Mouse (Mus musculus) skeletal muscle tissue, postnatal 0 days (tissue): ENCODE results near the gene Cela3a. TPM values are rescaled to one million over a fixed set of nuclear protein-coding genes. Genes with fewer than 3 reads are reported as not detected.

ENCODE experiments used
- polyA plus RNA-seq: library from polyadenylated mRNA; unstranded; fragments of >200 nt; fragmentation: Nextera tagmentation; extraction: Ambion mirVana; gene quantifications from 2 replicates; pipeline ENCODE4 v1.2.1, GENCODE M21; 2015

Gene Cela3a
- not detected in 2 replicates for polyA plus RNA-seq

DNA sequence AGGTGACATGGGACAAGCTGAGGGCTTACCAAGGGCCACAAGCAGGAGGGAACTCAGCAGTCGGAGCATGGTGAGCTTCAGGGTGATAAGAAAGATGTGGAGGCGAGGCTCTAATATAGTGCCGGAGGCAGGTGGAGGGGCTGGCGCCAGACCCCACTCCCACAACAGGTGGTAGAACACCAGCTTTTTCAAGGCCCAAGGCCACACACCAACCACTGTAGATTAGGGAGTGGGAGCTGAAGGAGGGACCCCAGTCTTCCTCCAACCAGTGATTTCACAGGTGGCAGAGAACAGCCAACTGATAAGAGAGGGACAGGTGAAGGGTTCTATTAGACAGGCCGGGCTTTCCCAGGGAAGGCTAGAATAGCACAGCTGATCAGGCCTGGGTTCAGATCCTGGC, at the start of gene Cela3a:
TSS of gene Cela3a (minus strand) at position 101 of the 400 bp plus-strand sequence.

DNA sequence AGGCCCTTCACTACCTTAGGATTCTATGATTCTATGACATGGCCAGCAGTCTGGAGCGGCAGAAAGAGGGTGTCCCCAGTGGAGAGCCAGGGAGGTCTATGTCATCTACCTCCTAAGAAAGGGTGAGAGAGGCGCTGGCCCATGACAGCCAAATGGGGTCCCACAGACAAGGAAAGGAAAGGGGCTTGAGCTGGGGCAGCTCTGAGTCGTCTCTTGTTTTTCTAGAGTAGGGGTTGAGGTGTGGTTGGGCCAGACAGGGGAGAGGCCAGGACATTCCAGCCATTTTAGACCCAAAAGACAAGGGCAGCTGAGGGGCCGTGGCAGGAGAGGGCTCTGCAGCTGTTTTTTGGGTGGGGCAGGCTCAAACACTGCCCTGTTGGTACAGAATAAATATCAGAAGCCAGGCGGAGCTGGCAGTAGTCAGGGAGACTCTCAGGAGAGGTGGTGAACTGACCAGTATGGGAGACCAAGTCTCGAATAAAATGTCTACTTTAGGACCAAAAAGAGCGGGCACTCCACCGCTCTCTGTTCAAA, 43.7 kb upstream of the Cela3a start, which contains the start of gene 1700013G24Rik:
TSS of gene 1700013G24Rik (plus strand) at position 51 of the 534 bp plus-strand sequence.

DNA sequence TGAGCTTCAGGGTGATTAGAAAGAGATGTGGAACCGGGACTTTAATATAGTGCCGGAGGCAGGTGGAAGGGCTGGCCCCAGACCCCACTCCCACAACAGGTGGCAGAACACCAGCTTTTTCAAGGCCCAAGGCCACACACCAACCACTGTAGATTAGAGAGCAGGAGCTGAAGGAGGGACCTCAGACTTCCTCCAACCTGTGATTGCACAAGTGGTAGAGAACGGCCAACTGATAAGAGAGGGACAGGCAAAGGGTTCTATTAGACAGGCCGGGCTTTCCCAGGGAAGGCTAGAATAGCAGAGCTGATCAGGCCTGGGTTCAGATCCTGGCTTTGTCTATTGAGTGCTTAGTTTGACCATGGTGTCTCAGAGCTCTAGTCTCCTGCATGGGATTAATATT, 20.9 kb upstream of the Cela3a start, which contains the start of gene Cela3b:
TSS of gene Cela3b (minus strand) at position 39 of the 400 bp plus-strand sequence.

DNA sequence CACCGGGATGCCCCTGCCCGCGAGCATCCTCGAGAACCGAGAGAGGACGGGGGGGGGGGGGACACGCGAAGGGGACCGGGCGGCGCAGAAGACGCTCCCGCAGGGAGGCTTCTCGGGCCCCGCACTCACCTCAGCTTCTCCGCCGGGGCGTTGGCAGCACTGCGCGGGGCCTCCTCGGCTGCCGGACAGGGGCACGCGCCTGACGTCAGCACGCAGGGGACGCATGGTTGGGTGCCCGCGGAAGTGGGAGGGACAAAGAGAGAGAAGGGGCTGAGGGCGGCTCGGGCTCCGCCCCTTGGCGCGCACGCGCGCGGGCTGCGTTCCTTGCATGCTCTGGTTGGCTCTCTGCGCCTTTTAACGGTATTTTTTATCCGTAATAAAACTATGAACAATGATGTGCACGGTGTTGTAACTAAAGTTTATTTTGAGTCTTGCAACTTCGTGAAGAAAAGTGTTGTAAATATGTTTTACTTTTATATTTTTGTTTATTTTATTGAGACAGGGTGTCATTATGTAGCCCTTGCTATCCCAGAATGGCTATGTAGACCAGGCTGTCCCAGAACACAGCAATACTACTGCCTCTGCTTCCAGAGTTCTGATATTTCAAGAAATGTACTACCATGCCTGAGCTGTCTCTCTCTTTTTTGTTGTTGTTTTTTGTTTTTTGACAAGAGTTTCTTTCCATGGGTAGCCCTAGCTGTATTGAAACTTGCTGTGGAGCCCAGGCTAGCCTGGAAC, 51.9 kb downstream of the Cela3a start, which contains the start of gene Cdc42:
TSS of gene Cdc42 (minus strand) at position 204 of the 738 bp plus-strand sequence.

Other genes with a start within 250 kb of the Cela3a start
- 11.8 and 14.3 TPM in 2 replicates for gene Wnt4, start 132.3 kb downstream of the Cela3a start, polyA plus RNA-seq
- 435 and 448 TPM in 2 replicates for gene Cdc42, start 52.1 kb downstream of the Cela3a start, polyA plus RNA-seq
- 0.21 and 0.38 TPM in 2 replicates for gene Cela3b, start 20.7 kb upstream of the Cela3a start, polyA plus RNA-seq
- gene 1700013G24Rik, start 43.5 kb upstream of the Cela3a start, polyA plus RNA-seq = 0.46 and 0.78 TPM in 2 replicates
- 35.6 and 39.6 TPM in 2 replicates for gene Hspg2, start 59.0 kb upstream of the Cela3a start, polyA plus RNA-seq
- not detected in 2 replicates for gene Ldlrad2, start 164.8 kb upstream of the Cela3a start, polyA plus RNA-seq
- gene Usp48, start 184.0 kb upstream of the Cela3a start, polyA plus RNA-seq = 19.2 and 21.7 TPM in 2 replicates